Comparison of ENCODE assay signal across 10 mouse cellular contexts in genomic region chr4:134515614-134516013, GRCm38 (mm10). TPM values are rescaled to one million over a fixed set of nuclear protein-coding genes. Genes with fewer than 3 reads are reported as not detected.
A peak's percentile ranks its signal among the peaks of the same experiment; 100 is the strongest.
DNase-seq lines count a peak whose midpoint lies in the region; ATAC-seq and TF ChIP-seq lines count a peak whose summit lies in the region.
"Had no signal": no experiment of that assay in that cellular context is flagged by ENCODE, and none has a peak within 500 bp of the region (broad histone marks: within the 10 kb centered on the region; RNA-seq: fewer than 3 reads in every experiment).

No protein-coding gene starts in this region.

- no peaks in the 10 kb centered on the region for H3K27me3 ChIP-seq in heart, embryonic 12.5 days (replicated peaks)
- H3K27me3 ChIP-seq in liver, embryonic 14.5 days (ENCODE audit: control insufficient read depth, insufficient read depth, low read length): no peaks in the 10 kb centered on the region
- H3K27me3 ChIP-seq in forebrain, postnatal 0 days (ENCODE audit: insufficient read depth, low read length): no peaks in the 10 kb centered on the region
- H3K27me3 ChIP-seq: embryonic facial prominence, embryonic 12.5 days had no signal

- peaks cover 3% of the 10 kb centered on the region for H3K36me3 ChIP-seq in heart, embryonic 12.5 days
- peaks cover 17% of the 10 kb centered on the region for H3K36me3 ChIP-seq in liver, embryonic 14.5 days (replicated peaks; ENCODE audit: control insufficient read depth, insufficient read depth, low read depth)
- no peaks in the 10 kb centered on the region for H3K36me3 ChIP-seq in forebrain, postnatal 0 days (ENCODE audit: insufficient read depth)
- H3K36me3 ChIP-seq: embryonic facial prominence, embryonic 12.5 days had no signal

- peak overlapping the region; percentile 99 for H3K27ac ChIP-seq in heart, embryonic 12.5 days (ENCODE audit: poor library complexity, severe bottlenecking)
- peak overlapping the region; percentile 20 for H3K27ac ChIP-seq in liver, embryonic 14.5 days
- H3K27ac ChIP-seq in forebrain, postnatal 0 days (ENCODE audit: low read depth, low read length): no peak overlapping the region
- H3K27ac ChIP-seq: embryonic facial prominence, embryonic 12.5 days had no signal

- DNase-seq in heart, adult 18-20 months: no peak
- peak; percentile 69 to 75 for DNase-seq in lung, adult 18-20 months
- DNase-seq in lung, postnatal 10 days: no peak
- DNase-seq in liver, embryonic 14.5 days (ENCODE audit: low read depth in 3 of 3, low spot score in 3 of 3): no peak
- DNase-seq in lung, postnatal 4 days: peak; percentile 29 to 56
- DNase-seq in forebrain, postnatal 0 days: no peak
- DNase-seq: kidney, adult 8-10 months; kidney, postnatal 4 days had no signal

- H3K4me1 ChIP-seq in heart, embryonic 12.5 days (replicated peaks): peaks cover 55% of the 10 kb centered on the region
- H3K4me1 ChIP-seq in liver, embryonic 14.5 days (replicated peaks; ENCODE audit: control insufficient read depth in 2 of 2, insufficient read depth in 2 of 2, low read length in 1 of 2): peaks cover 35 to 46% of the 10 kb centered on the region in 2 experiments
- no peaks in the 10 kb centered on the region for H3K4me1 ChIP-seq in forebrain, postnatal 0 days (ENCODE audit: insufficient read depth)

- no peak overlapping the region for H3K4me2 ChIP-seq in heart, embryonic 12.5 days
- H3K4me2 ChIP-seq in liver, embryonic 14.5 days (ENCODE audit: low read depth): peak overlapping the region; percentile 79
- no peak overlapping the region for H3K4me2 ChIP-seq in forebrain, postnatal 0 days (ENCODE audit: low read depth)
- H3K4me2 ChIP-seq: embryonic facial prominence, embryonic 12.5 days had no signal

- H3K4me3 ChIP-seq in heart, embryonic 12.5 days: no peak overlapping the region
- no peak overlapping the region for H3K4me3 ChIP-seq in liver, embryonic 14.5 days (ENCODE audit: insufficient read depth in 1 of 2, low read depth in 2 of 2, low read length in 2 of 2)
- H3K4me3 ChIP-seq in forebrain, postnatal 0 days (ENCODE audit: low read depth, low read length): no peak overlapping the region
- H3K4me3 ChIP-seq: embryonic facial prominence, embryonic 12.5 days had no signal

- no peak for TF ChIP-seq CTCF in liver, embryonic 14.5 days (IDR thresholded peaks at IDR 0.05; ENCODE audit: low read depth)
- TF ChIP-seq CTCF in forebrain, postnatal 0 days (IDR thresholded peaks at IDR 0.05; ENCODE audit: low read depth): no peak

- ATAC-seq in heart, embryonic 12.5 days (ENCODE audit: insufficient number of reproducible peaks, low FRiP score): no peak
- no peak for ATAC-seq in liver, embryonic 14.5 days (ENCODE audit: insufficient read depth)
- ATAC-seq in forebrain, postnatal 0 days: no peak

- WGBS in heart, embryonic 12.5 days: 47% methylated on average over 7 of the region's 7 CpGs
- WGBS in liver, embryonic 14.5 days (ENCODE audit: insufficient replicate concordance): 53% methylated on average over 7 of the region's 7 CpGs
- 77% methylated on average over 7 of the region's 7 CpGs for WGBS in forebrain, postnatal 0 days

- TF ChIP-seq EP300 in liver, embryonic 14.5 days (IDR thresholded peaks at IDR 0.05; ENCODE audit: low read depth): no peak

- H3K9me3 ChIP-seq in heart, embryonic 12.5 days (replicated peaks): no peaks in the 10 kb centered on the region
- no peaks in the 10 kb centered on the region for H3K9me3 ChIP-seq in liver, embryonic 14.5 days (ENCODE audit: control insufficient read depth, low read length)
- no peaks in the 10 kb centered on the region for H3K9me3 ChIP-seq in forebrain, postnatal 0 days (ENCODE audit: low read length)
- H3K9me3 ChIP-seq: embryonic facial prominence, embryonic 12.5 days had no signal

- 0 out of 2 replicates have a peak overlapping the region, but pooled peaks have one; percentile 0 for H3K9ac ChIP-seq in heart, embryonic 12.5 days
- peak overlapping the region; percentile 13; the same call in 1 of the 2 replicates for H3K9ac ChIP-seq in liver, embryonic 14.5 days (replicated peaks)
- H3K9ac ChIP-seq in forebrain, postnatal 0 days: no peak overlapping the region
- H3K9ac ChIP-seq: embryonic facial prominence, embryonic 12.5 days had no signal

RNA-seq across cellular contexts. Expression of gene Aunip, which starts 4.8 kb away (rescaled TPM):
- 11.4 and 12.0 TPM in 2 replicates for polyA plus RNA-seq in heart, embryonic 12.5 days (2016; fragmentation: Nextera tagmentation; extraction: Ambion mirVana)
- under 1 TPM in 1 of 2 experiments, not detected in 1; 0.36 TPM for total RNA-seq in heart, adult 18-20 months (2021)
- 13.5 and 21.0 TPM in 2 replicates for polyA plus RNA-seq in liver, embryonic 14.5 days (2012; rRNA removed)
- 7.6 and 10.2 TPM in 2 replicates for polyA plus RNA-seq in liver, embryonic 14.5 days (2014; fragmentation: Nextera tagmentation; extraction: Ambion mirVana)
- 1.2 and 1.8 TPM in 2 replicates for total RNA-seq in forebrain, postnatal 0 days (2014; rRNA removed)
- polyA plus RNA-seq in forebrain, postnatal 0 days (2015; fragmentation: Nextera tagmentation; extraction: Ambion mirVana): 1.1 and 1.3 TPM in 2 replicates

RNA-seq across cellular contexts. Expression of gene Paqr7, which starts 19.1 kb away (rescaled TPM):
- polyA plus RNA-seq in heart, embryonic 12.5 days (2016; fragmentation: Nextera tagmentation; extraction: Ambion mirVana): 12.3 and 12.9 TPM in 2 replicates
- total RNA-seq in heart, adult 18-20 months (2021): 10 to 100 TPM; 15.5 to 15.7 TPM
- 4.1 and 5.7 TPM in 2 replicates for polyA plus RNA-seq in liver, embryonic 14.5 days (2012; rRNA removed)
- 1.9 and 2.3 TPM in 2 replicates for polyA plus RNA-seq in liver, embryonic 14.5 days (2014; fragmentation: Nextera tagmentation; extraction: Ambion mirVana)
- 33.9 and 36.6 TPM in 2 replicates for total RNA-seq in forebrain, postnatal 0 days (2014; rRNA removed)
- polyA plus RNA-seq in forebrain, postnatal 0 days (2015; fragmentation: Nextera tagmentation; extraction: Ambion mirVana): 21.3 and 28.1 TPM in 2 replicates

RNA-seq across cellular contexts. Expression of gene Mtfr1l, which starts 19.6 kb away (rescaled TPM):
- polyA plus RNA-seq in heart, embryonic 12.5 days (2016; fragmentation: Nextera tagmentation; extraction: Ambion mirVana): 151 and 156 TPM in 2 replicates
- total RNA-seq in heart, adult 18-20 months (2021): 100 to 1,000 TPM; 184 to 217 TPM
- 27.0 and 28.4 TPM in 2 replicates for polyA plus RNA-seq in liver, embryonic 14.5 days (2012; rRNA removed)
- polyA plus RNA-seq in liver, embryonic 14.5 days (2014; fragmentation: Nextera tagmentation; extraction: Ambion mirVana): 41.6 and 48.5 TPM in 2 replicates
- total RNA-seq in forebrain, postnatal 0 days (2014; rRNA removed): 116 and 119 TPM in 2 replicates
- 191 and 194 TPM in 2 replicates for polyA plus RNA-seq in forebrain, postnatal 0 days (2015; fragmentation: Nextera tagmentation; extraction: Ambion mirVana)

RNA-seq across cellular contexts. Expression of gene Selenon, which starts 36.4 kb away (rescaled TPM):
- polyA plus RNA-seq in heart, embryonic 12.5 days (2016; fragmentation: Nextera tagmentation; extraction: Ambion mirVana): 31.7 and 31.9 TPM in 2 replicates
- total RNA-seq in heart, adult 18-20 months (2021): 10 to 100 TPM; 16.8 to 17.0 TPM
- 3.6 and 4.6 TPM in 2 replicates for polyA plus RNA-seq in liver, embryonic 14.5 days (2012; rRNA removed)
- 1.9 and 3.4 TPM in 2 replicates for polyA plus RNA-seq in liver, embryonic 14.5 days (2014; fragmentation: Nextera tagmentation; extraction: Ambion mirVana)
- 17.1 and 17.9 TPM in 2 replicates for total RNA-seq in forebrain, postnatal 0 days (2014; rRNA removed)
- polyA plus RNA-seq in forebrain, postnatal 0 days (2015; fragmentation: Nextera tagmentation; extraction: Ambion mirVana): 11.8 and 13.4 TPM in 2 replicates

RNA-seq across cellular contexts. Expression of gene Stmn1, which starts 47.5 kb away (rescaled TPM):
- polyA plus RNA-seq in heart, embryonic 12.5 days (2016; fragmentation: Nextera tagmentation; extraction: Ambion mirVana): 924 and 950 TPM in 2 replicates
- total RNA-seq in heart, adult 18-20 months (2021): 10 to 100 TPM; 21.3 to 24.5 TPM
- polyA plus RNA-seq in liver, embryonic 14.5 days (2012; rRNA removed): 46.2 and 104 TPM in 2 replicates
- polyA plus RNA-seq in liver, embryonic 14.5 days (2014; fragmentation: Nextera tagmentation; extraction: Ambion mirVana): 404 and 464 TPM in 2 replicates
- total RNA-seq in forebrain, postnatal 0 days (2014; rRNA removed): 2,537 and 3,460 TPM in 2 replicates
- polyA plus RNA-seq in forebrain, postnatal 0 days (2015; fragmentation: Nextera tagmentation; extraction: Ambion mirVana): 7,274 and 8,446 TPM in 2 replicates

Comparison
In these comparisons a context has a peak if more than half of its experiments do, and no peak if none do; other contexts are left out.
1. DNase-seq: peak in lung, adult 18-20 months (2 of 2) and lung, postnatal 4 days (2 of 2); none in heart, adult 18-20 months (0 of 2), lung, postnatal 10 days (single experiment), liver, embryonic 14.5 days (0 of 3) and forebrain, postnatal 0 days (single experiment).